Mouse (Mus musculus) thymus, adult 2 months (tissue): ENCODE results near the gene Tlr13.

ENCODE experiments used
- CTCF ChIP-seq: fragments of 200-500 bp; IDR thresholded peaks from 2 replicates; pipeline ENCODE4 v1.5.1; 2012; ENCODE audit warnings: mild to moderate bottlenecking, control low read depth, low read length, moderate library complexity, borderline replicate concordance; ENCODE audit not compliant: control insufficient read depth, poor library complexity, insufficient read depth; ENCODE audit errors: extremely low read depth
- POLR2A ChIP-seq: fragments of 200-500 bp; IDR thresholded peaks from 2 replicates; pipeline ENCODE4 v1.6.1; 2012; ENCODE audit warnings: mild to moderate bottlenecking, low read length, control low read depth, moderate library complexity; ENCODE audit not compliant: control insufficient read depth, poor library complexity, insufficient read depth; ENCODE audit errors: extremely low read depth

DNA sequence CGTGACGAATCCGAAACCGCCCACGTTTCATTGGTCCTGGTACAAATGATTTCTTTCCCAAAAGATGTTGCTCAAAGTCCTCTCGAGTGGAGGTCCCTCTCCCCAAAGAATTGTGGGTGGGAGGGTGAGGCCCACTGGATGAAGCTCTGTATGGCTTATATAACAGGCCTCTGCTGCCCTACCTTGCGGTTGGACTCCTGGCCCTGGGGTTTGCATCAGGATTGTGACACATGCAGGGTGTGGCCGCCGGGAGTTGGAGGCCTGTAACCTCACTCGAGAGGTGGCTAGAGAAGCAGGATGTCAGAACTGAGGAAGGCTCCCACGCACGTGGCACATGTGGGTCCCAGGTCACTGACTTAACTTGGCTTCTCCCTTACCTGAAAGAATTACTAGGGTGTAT is 44.7 kb downstream of the Tlr13 start:
- TF ChIP-seq CTCF (no peak), POLR2A (no peak)
